Mouse (Mus musculus): ENCODE measurements around the gene Sp100.

The Sp100 gene

DNA sequence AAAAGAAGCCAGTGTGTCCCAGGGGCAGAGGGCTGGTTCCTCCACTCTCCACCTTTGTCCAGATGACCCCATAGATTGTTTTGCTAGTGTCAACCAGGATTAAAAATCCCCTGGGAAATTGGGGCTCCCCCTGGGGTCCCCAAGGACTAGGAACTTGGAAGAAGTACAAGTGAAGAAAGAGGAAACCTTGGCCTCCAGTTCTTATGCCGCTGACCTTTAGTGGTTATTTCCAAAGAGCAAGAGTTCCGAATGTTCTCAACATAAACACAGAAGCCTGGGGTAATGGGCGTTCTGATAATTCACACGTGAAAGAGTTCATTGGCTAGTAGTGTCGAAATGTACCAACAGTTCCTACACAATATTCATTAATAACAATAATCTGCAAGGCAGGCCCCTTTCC lies 96.7 kb downstream of the Sp100 start:
- DNase-seq (ENCODE audit: low spot score in 2 of 2): no peak

DNA sequence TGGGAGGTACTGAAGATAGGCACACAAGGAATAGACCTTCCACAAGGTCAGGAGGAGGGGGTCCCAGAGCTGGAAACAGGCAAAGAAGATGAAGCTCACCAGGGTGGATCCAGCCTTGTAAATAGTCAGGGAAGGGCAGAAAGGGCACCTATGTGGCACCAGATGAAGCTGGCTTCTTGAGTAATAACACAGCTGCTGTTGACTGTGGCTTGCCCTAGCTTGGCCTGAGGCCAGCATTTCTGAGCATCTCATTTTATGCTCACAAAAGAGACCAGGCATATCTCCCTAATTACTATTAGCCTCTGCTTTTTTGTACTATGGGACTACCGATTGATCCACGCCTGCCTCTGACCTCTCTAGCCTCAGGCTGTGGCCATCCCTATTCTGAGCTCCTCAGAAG lies 100.0 kb downstream of the Sp100 start:
- no peak for DNase-seq (ENCODE audit: low spot score in 2 of 2)

DNA sequence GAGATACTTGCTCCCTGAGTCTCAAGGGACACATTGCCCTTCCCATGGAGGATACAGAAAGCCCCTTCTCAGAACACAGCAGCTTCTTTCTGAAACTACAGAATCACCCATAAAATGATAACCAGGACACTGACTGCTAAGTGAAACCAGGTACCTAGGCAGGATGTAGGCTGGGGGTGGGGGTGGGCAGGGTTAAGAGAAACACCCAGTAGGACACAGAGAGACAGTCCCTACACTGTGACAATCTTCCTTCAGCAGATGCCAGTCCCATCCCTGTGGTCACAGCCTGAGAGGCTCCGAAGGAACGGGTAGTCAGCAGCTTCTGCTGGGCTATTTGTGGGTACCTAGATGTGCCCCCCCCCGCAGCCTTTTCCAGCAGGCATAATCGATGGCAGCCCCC lies 100.9 kb downstream of the Sp100 start:
- no peak for DNase-seq (ENCODE audit: low spot score in 2 of 2)

DNA sequence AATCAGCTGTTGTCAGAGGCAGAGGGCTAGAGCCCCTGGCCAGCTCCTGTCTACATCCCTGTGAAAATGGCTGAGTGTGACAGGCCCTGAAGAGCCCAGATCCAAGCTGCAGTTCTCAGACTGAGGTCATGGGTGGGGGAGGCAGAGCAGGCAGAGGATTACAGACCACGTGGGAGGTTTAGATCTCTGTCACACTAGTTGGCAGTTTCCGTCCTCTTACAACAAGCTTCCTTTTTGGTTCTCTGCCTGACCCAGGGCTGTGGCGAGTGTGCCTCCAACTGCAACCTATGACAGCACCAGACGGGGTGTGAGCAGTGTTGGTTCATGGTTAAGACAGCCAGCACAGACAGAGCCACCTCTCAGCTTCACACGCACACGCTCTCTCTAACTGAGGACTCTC lies 101.7 kb downstream of the Sp100 start:
- peak; percentile 35 to 70 for DNase-seq (ENCODE audit: low spot score in 2 of 2)

DNA sequence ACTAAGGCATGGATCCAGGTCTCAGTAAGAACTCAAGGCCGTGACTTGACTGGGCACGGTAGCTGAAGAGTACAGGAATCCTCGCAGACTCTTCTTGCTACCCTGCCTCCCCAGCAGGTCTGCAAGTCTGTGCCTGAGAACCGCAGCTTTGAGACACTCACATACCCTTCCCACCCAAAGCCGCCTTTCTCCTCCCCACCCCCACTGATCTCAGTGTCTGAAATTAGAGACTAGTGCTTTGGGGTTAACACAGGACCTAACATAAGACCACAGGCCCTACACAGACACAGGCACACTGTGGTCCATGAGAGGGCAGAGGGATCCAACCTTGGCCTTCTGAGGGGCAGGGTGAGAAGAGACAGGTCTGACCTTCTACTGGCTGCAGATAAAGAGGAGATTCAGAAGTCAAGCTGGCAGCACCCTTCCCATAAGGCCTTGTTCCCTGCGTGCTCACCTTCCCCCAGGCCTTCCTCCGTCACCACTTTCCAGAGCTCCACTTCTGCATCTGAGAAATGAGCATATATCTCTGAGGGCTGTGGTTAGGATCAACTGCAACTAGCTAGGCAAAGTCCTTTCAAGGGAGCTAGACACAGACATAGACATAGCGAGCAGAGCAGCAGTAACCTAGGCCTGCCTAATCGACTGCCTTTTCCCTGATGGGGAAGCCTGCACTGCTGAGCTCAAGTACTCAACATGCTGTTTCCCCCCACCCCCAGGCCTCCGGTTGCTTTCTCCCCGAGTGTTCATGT lies 102.3 kb downstream of the Sp100 start:
- no peak for DNase-seq (ENCODE audit: low spot score in 2 of 2)

DNA sequence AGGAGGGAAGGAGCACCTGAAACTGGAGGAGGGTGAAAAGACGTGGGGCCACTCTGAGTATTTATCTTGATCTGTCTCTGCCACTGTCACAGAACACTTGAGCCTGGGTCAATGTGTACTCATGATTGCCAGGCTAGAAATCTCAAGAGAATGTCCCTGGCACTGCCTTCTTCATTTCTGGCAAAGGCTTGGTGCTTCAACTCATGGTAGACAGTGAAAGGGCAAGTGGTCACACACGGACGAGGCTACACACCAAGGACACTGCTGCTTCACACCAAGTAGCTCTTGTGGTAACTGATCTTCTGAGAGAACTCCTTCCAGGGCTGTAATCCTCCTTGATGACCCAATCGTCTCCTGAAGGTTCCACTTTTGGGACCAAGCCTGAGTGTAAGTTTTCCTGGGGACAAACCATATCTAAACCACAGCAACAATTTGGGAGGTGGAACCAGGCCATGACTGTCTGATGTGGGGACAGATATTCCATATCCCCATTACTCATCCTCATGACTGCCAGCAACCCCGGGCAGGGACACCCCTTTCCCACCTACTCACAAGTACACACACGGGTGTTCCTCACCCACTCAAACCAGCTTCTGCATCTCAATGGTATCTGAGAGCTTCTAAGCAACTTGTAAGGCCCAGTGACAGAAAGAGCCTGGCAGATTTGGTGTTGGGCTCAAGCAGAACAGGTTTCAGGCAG lies 107.9 kb downstream of the Sp100 start:
- no peak for DNase-seq (ENCODE audit: low spot score in 2 of 2)

DNA sequence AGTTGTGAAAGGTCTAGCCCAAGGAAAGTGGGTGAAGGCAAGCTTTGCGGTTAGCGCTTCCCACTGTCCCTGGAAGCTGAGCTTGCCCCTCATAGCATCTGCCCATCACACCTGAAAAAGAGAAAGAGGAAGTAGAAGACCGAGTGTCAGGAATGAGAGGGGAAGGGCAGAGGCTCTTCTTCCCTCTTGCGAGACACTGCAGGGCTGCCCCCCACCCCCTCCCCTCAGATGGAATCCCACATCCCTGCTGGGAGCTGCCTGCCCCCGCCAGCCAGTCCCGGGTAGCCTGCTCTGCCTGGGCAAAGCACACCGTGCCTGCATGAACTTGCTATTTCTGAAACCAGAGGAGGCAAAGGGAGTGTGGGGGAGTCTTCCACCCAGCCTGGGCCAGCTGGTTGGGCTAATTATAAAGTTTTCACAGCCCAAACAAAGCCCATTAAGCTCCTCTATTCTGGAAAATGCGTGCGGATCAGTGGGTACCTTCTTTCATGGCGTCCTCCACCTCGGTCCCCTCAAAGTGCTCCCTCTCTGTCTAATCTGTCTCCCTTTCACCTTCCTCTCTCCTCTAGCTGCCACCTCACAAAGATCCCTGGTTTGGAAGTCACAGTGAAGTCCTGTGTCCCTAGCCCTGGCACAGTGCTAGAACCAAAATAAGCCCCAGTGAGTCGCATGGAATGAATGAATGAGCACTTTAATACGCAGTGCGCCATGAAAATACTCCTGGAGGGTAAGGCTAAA lies 108.6 kb downstream of the Sp100 start:
- DNase-seq (ENCODE audit: low spot score in 2 of 2): no peak

DNA sequence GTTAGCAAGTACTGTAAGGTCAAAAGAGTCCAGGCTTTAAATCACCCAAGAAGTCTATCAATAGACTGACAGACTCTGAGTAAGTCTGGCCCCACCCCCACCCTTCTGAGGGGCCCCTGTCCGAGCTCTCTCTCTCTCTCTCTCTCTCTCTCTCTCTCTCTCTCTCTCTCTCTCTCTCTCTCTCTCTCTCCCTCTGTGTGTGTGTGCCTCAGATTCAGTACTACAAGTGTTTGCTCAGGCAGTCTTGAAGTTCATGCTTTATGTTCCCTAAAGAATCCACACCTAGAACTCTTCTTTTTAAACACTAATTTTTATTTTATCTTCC lies 109.1 kb downstream of the Sp100 start:
- DNase-seq (ENCODE audit: low spot score in 2 of 2): no peak

Data from spleen, postnatal 4 days (tissue).